10 mouse cellular contexts compared by ENCODE assay signal in the genomic region with DNA sequence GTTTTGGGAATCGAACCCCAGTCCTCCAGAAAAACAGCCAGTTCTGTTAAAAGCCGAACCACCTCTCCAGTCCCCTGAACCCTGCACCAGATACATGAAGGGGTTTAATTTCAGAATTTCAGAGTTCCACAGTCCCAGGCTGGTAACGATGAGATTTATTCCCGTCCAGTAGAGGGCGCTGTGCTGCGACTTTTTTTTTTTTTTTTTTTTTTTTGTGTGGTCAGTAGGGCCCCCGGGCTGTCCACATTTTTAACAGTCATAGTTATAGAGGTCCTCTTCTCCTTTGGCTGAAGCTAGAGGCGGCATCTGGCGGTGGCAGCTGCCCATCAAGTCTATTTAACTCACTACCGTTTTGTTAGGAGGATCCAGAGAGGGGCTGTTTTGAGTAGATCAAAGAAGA. TPM values are rescaled to one million over a fixed set of nuclear protein-coding genes. Genes with fewer than 3 reads are reported as not detected.
A peak's percentile ranks its signal among the peaks of the same experiment; 100 is the strongest.
DNase-seq lines count a peak whose midpoint lies in the region; ATAC-seq and TF ChIP-seq lines count a peak whose summit lies in the region.
"Had no signal": no experiment of that assay in that cellular context is flagged by ENCODE, and none has a peak within 500 bp of the region (broad histone marks: within the 10 kb centered on the region; RNA-seq: fewer than 3 reads in every experiment).

No protein-coding gene starts in this region.

- H3K27ac ChIP-seq in kidney, embryonic 15.5 days, result no peak overlapping the region
- no peak overlapping the region for H3K27ac ChIP-seq in ES-Bruce4 (ENCODE audit: insufficient read depth, low read length)
- H3K27ac ChIP-seq in liver, embryonic 14.5 days, result no peak overlapping the region
- H3K27ac ChIP-seq in forebrain, embryonic 15.5 days (replicated peaks), result no peak overlapping the region
- H3K27ac ChIP-seq: embryonic facial prominence, embryonic 12.5 days had no signal

- no peak overlapping the region for H3K4me3 ChIP-seq in kidney, embryonic 15.5 days (replicated peaks)
- no peak overlapping the region for H3K4me3 ChIP-seq in ES-Bruce4 (ENCODE audit: low read depth, low read length)
- no peak overlapping the region for H3K4me3 ChIP-seq in liver, embryonic 14.5 days (ENCODE audit: insufficient read depth in 1 of 2, low read depth in 2 of 2, low read length in 2 of 2)
- H3K4me3 ChIP-seq in forebrain, embryonic 15.5 days, result no peak overlapping the region
- H3K4me3 ChIP-seq: embryonic facial prominence, embryonic 12.5 days had no signal

- no peaks in the 10 kb centered on the region for H3K9me3 ChIP-seq in kidney, embryonic 15.5 days (replicated peaks)
- no peaks in the 10 kb centered on the region for H3K9me3 ChIP-seq in ES-Bruce4 (replicated peaks; ENCODE audit: control insufficient read depth, insufficient read depth, low read length, poor library complexity, severe bottlenecking)
- no peaks in the 10 kb centered on the region for H3K9me3 ChIP-seq in liver, embryonic 14.5 days (ENCODE audit: control insufficient read depth, low read length)
- H3K9me3 ChIP-seq in forebrain, embryonic 15.5 days, result no peaks in the 10 kb centered on the region
- H3K9me3 ChIP-seq: embryonic facial prominence, embryonic 12.5 days had no signal

- no peaks in the 10 kb centered on the region for H3K27me3 ChIP-seq in kidney, embryonic 15.5 days
- H3K27me3 ChIP-seq in ES-Bruce4 (ENCODE audit: control insufficient read depth, insufficient read depth, low read length, poor library complexity, severe bottlenecking), result no peaks in the 10 kb centered on the region
- no peaks in the 10 kb centered on the region for H3K27me3 ChIP-seq in liver, embryonic 14.5 days (ENCODE audit: control insufficient read depth, insufficient read depth, low read length)
- no peaks in the 10 kb centered on the region for H3K27me3 ChIP-seq in forebrain, embryonic 15.5 days
- H3K27me3 ChIP-seq: embryonic facial prominence, embryonic 12.5 days had no signal

- TF ChIP-seq CTCF in ES-Bruce4 (IDR thresholded peaks at IDR 0.05; ENCODE audit: low read depth, low read length), result peak; percentile 14
- peak; percentile 68 for TF ChIP-seq CTCF in liver, embryonic 14.5 days (IDR thresholded peaks at IDR 0.05; ENCODE audit: low read depth)

- H3K9ac ChIP-seq in kidney, embryonic 15.5 days, result no peak overlapping the region
- H3K9ac ChIP-seq in ES-Bruce4 (ENCODE audit: low read depth, poor library complexity, severe bottlenecking), result no peak overlapping the region
- H3K9ac ChIP-seq in liver, embryonic 14.5 days (replicated peaks), result peak overlapping the region; percentile 16; the same call in 1 of the 2 replicates
- no peak overlapping the region for H3K9ac ChIP-seq in forebrain, embryonic 15.5 days (replicated peaks)
- H3K9ac ChIP-seq: embryonic facial prominence, embryonic 12.5 days had no signal

- no peak for TF ChIP-seq EP300 in ES-Bruce4 (IDR thresholded peaks at IDR 0.05; ENCODE audit: insufficient read depth, low read depth, low read length)
- no peak for TF ChIP-seq EP300 in liver, embryonic 14.5 days (IDR thresholded peaks at IDR 0.05; ENCODE audit: low read depth)

- DNase-seq in kidney, adult 9 months, result peak; percentile 14
- DNase-seq in ZHBTc4 (ENCODE audit: low read depth, low spot score), result peak; percentile 55
- peak in 2 of 3 experiments; percentile 9 to 22 for DNase-seq in liver, embryonic 14.5 days (ENCODE audit: low read depth in 3 of 3, low spot score in 3 of 3)
- DNase-seq in right cerebral cortex, postnatal 36 days (ENCODE audit: low spot score in 2 of 2), result no peak
- DNase-seq in left cerebral cortex, postnatal 14 days (ENCODE audit: low spot score in 2 of 2), result no peak
- DNase-seq: right cerebral cortex, postnatal 14 days had no signal

- intact Hi-C loops in left cerebral cortex, postnatal 14 days (cut with DNase I), result no loop called here

- no peak for ATAC-seq in kidney, embryonic 15.5 days (replicated peaks; ENCODE audit: low FRiP score)
- no peak for ATAC-seq in liver, embryonic 14.5 days (ENCODE audit: insufficient read depth)
- ATAC-seq in forebrain, embryonic 15.5 days (replicated peaks), result no peak

- no peak overlapping the region for H3K4me2 ChIP-seq in kidney, embryonic 15.5 days
- H3K4me2 ChIP-seq in liver, embryonic 14.5 days (ENCODE audit: low read depth), result peak overlapping the region; percentile 11; the same call in 1 of the 2 replicates
- H3K4me2 ChIP-seq in forebrain, embryonic 15.5 days (replicated peaks), result no peak overlapping the region
- H3K4me2 ChIP-seq: embryonic facial prominence, embryonic 12.5 days had no signal

- peaks cover 18% of the 10 kb centered on the region for H3K4me1 ChIP-seq in kidney, embryonic 15.5 days
- no peaks in the 10 kb centered on the region for H3K4me1 ChIP-seq in ES-Bruce4 (ENCODE audit: control insufficient read depth, insufficient read depth, low read length)
- H3K4me1 ChIP-seq in liver, embryonic 14.5 days (replicated peaks; ENCODE audit: control insufficient read depth in 2 of 2, insufficient read depth in 2 of 2, low read length in 1 of 2), result peaks cover 0 to 13% of the 10 kb centered on the region in 2 experiments; a peak in 3 of 4 replicates
- no peaks in the 10 kb centered on the region for H3K4me1 ChIP-seq in forebrain, embryonic 15.5 days
- H3K4me1 ChIP-seq: embryonic facial prominence, embryonic 12.5 days had no signal

- TF ChIP-seq POLR2A in ES-Bruce4 (IDR thresholded peaks at IDR 0.05; ENCODE audit: insufficient read depth, low read length), result no peak

- H3K36me3 ChIP-seq in kidney, embryonic 15.5 days, result no peaks in the 10 kb centered on the region
- H3K36me3 ChIP-seq in ES-Bruce4 (ENCODE audit: control insufficient read depth, insufficient read depth, low read length, poor library complexity, severe bottlenecking), result no peaks in the 10 kb centered on the region
- H3K36me3 ChIP-seq in liver, embryonic 14.5 days (replicated peaks; ENCODE audit: control insufficient read depth, insufficient read depth, low read depth), result no peaks in the 10 kb centered on the region
- H3K36me3 ChIP-seq in forebrain, embryonic 15.5 days, result no peaks in the 10 kb centered on the region
- H3K36me3 ChIP-seq: embryonic facial prominence, embryonic 12.5 days had no signal

- WGBS in kidney, embryonic 15.5 days, result 17% methylated on average over 10 of the region's 10 CpGs
- WGBS in liver, embryonic 14.5 days (ENCODE audit: insufficient replicate concordance), result 6% methylated on average over 10 of the region's 10 CpGs
- WGBS in forebrain, embryonic 15.5 days, result 12% methylated on average over 10 of the region's 10 CpGs

RNA-seq across cellular contexts. Expression of gene Hmgn2, which starts 37.1 kb away (rescaled TPM):
- 2,667 and 2,783 TPM in 2 replicates for polyA plus RNA-seq in kidney, embryonic 15.5 days (2015; fragmentation: Nextera tagmentation; extraction: Ambion mirVana)
- polyA plus RNA-seq in ES-Bruce4 (2011; ENCODE audit: insufficient read depth, insufficient read length, low read depth, missing spikeins), result 253 and 257 TPM in 2 replicates
- polyA plus RNA-seq in liver, embryonic 14.5 days (2012; rRNA removed), result 120 and 233 TPM in 2 replicates
- polyA plus RNA-seq in liver, embryonic 14.5 days (2014; fragmentation: Nextera tagmentation; extraction: Ambion mirVana), result 665 and 670 TPM in 2 replicates
- 2,070 and 2,100 TPM in 2 replicates for polyA plus RNA-seq in forebrain, embryonic 15.5 days (2015; fragmentation: Nextera tagmentation; extraction: Ambion mirVana)
- 100 to 1,000 TPM; 118 to 146 TPM for total RNA-seq in left cerebral cortex, postnatal 14 days (2021)

RNA-seq across cellular contexts. Expression of gene Rps6ka1, which starts 43.8 kb away (rescaled TPM):
- 44.5 and 47.5 TPM in 2 replicates for polyA plus RNA-seq in kidney, embryonic 15.5 days (2015; fragmentation: Nextera tagmentation; extraction: Ambion mirVana)
- polyA plus RNA-seq in ES-Bruce4 (2011; ENCODE audit: insufficient read depth, insufficient read length, low read depth, missing spikeins), result 73.2 and 86.4 TPM in 2 replicates
- 27.9 and 28.4 TPM in 2 replicates for polyA plus RNA-seq in liver, embryonic 14.5 days (2012; rRNA removed)
- 48.4 and 53.0 TPM in 2 replicates for polyA plus RNA-seq in liver, embryonic 14.5 days (2014; fragmentation: Nextera tagmentation; extraction: Ambion mirVana)
- polyA plus RNA-seq in forebrain, embryonic 15.5 days (2015; fragmentation: Nextera tagmentation; extraction: Ambion mirVana), result 15.6 and 16.5 TPM in 2 replicates
- total RNA-seq in left cerebral cortex, postnatal 14 days (2021), result 10 to 100 TPM; 12.7 TPM

Comparison
In these comparisons a context has a peak if more than half of its experiments do, and no peak if none do; other contexts are left out.
1. DNase-seq: peak in kidney, adult 9 months (single experiment), ZHBTc4 (single experiment) and liver, embryonic 14.5 days (2 of 3); none in right cerebral cortex, postnatal 36 days (0 of 2) and left cerebral cortex, postnatal 14 days (0 of 2).